Mouse (Mus musculus) hindbrain, embryonic 10.5 days (tissue): Measurements from ENCODE around the gene Gm45837. TPM values are rescaled to one million over a fixed set of nuclear protein-coding genes. Genes with fewer than 3 reads are reported as not detected.

Source experiments
- DNase-seq: peaks from one replicate; pipeline ENCODE4 v3.0.0-alpha.2; 2017; ENCODE audit warnings: low spot score
- H3K27ac ChIP-seq: fragments of 300-500 bp; sonication (generic); 2 replicates; pipeline ENCODE4 v1.5.1; 2016; ENCODE audit warnings: mild to moderate bottlenecking, moderate library complexity
- H3K27me3 ChIP-seq: fragments of 300-500 bp; sonication (generic); 2 replicates; pipeline ENCODE4 v1.6.1; 2016; ENCODE audit warnings: mild to moderate bottlenecking; ENCODE audit not compliant: poor library complexity, insufficient read depth, severe bottlenecking
- H3K36me3 ChIP-seq: fragments of 300-500 bp; sonication (generic); 2 replicates; pipeline ENCODE4 v1.6.1; 2016; ENCODE audit warnings: mild to moderate bottlenecking, moderate library complexity
- H3K4me1 ChIP-seq: fragments of 300-500 bp; sonication (generic); replicated peaks from 2 replicates; pipeline ENCODE4 v1.6.1; 2016; ENCODE audit warnings: mild to moderate bottlenecking
- H3K4me3 ChIP-seq: fragments of 300-500 bp; sonication (generic); 2 replicates; pipeline ENCODE4 v1.5.1; 2016; ENCODE audit warnings: mild to moderate bottlenecking, moderate library complexity
- H3K9me3 ChIP-seq: fragments of 300-500 bp; sonication (generic); 2 replicates; pipeline ENCODE4 v1.6.1; 2016; ENCODE audit warnings: mild to moderate bottlenecking, moderate library complexity
- WGBS: fragments of 180-500 bp; shearing (Covaris S2); methylation state at CpG from one replicate; pipeline ENCODE4 v1.1.7; 2016; 5-methylcytosine and 5-hydroxymethylcytosine counted together
- polyA plus RNA-seq: library from polyadenylated mRNA; unstranded; fragments of >200 nt; fragmentation: Nextera tagmentation; extraction: Ambion mirVana; gene quantifications from 2 replicates; pipeline ENCODE4 v1.2.1, GENCODE M21; 2016

The Gm45837 gene
- polyA plus RNA-seq, 1 experiment from 2014 or later = 1.3 TPM

DNA sequence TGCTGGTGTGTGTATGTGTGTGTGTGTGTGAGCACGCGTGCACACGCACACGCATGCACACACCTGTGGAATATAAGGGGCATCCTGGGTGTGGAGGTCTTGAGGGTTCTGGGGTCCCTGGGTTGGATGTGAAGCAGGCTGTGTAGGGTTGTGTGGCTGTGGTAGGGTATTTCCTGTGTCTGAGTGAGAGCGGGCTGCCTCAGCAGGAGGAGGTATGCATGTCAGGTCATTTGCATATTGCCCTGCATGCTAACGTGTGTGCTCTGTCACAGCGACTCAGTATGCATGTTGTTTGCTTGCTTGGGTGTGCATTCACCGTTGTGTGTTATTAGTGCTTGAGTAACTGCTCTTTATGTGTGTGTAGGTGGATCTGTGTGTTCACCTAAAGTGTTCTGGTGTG lies 12.0 kb downstream of the Gm45837 start:
- H3K9me3 ChIP-seq = no peaks in the 10 kb centered on the region
- peaks cover 20% of the 10 kb centered on the region for H3K4me1 ChIP-seq
- H3K36me3 ChIP-seq = no peaks in the 10 kb centered on the region
- no peak overlapping the region for H3K27ac ChIP-seq
- peaks cover 39% of the 10 kb centered on the region for H3K27me3 ChIP-seq
- WGBS = 83% methylated on average over 8 of the region's 8 CpGs
- H3K4me3 ChIP-seq = no peak overlapping the region
- no peak for DNase-seq

DNA sequence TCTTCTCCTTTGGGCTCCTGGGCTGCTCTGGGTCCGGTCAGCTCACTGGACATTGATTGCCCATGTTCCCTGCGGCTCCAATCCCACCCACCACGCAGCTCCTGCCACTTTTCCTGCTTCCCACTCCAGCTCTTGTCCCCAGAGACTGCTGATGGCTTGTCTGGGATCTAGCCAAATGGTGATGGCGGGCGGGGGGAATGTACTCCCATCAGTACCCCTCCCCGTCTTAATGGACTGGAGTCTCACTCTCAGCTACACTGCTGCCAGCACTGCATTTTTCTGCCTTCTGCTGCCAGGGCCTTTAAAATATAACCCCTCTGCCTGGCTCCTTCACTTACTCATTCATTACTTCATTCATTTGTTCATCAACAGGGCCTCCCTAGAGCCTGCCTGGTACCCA lies 13.3 kb downstream of the Gm45837 start:
- DNase-seq = no peak
- no peaks in the 10 kb centered on the region for H3K9me3 ChIP-seq
- 83% methylated on average over 6 of the region's 6 CpGs for WGBS
- H3K4me3 ChIP-seq = no peak overlapping the region
- H3K27me3 ChIP-seq = peaks cover 26% of the 10 kb centered on the region
- no peaks in the 10 kb centered on the region for H3K36me3 ChIP-seq
- H3K27ac ChIP-seq = no peak overlapping the region
- peaks cover 18% of the 10 kb centered on the region for H3K4me1 ChIP-seq

DNA sequence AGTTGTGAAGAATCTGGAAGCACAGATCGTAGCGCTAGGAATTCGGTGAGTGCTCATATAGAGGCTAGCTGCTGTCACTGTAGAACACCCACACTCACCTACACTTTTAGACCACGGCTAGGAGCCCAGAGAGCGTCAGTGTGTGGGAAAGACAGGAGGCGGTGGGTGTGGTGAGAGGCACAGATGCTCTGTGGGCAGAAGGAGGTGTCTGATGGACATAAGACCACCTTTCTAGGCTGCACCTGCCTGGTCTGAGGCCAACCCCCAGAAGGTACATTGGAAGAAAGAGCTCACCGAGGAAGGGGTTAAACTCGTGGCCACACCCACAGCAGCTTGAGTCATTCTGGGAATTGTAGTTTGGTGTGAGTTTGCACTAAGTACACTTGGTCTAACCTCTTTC lies 16.0 kb downstream of the Gm45837 start:
- H3K4me1 ChIP-seq = peaks cover 3% of the 10 kb centered on the region
- no peaks in the 10 kb centered on the region for H3K9me3 ChIP-seq
- DNase-seq = no peak
- H3K27ac ChIP-seq = no peak overlapping the region
- peaks cover 3% of the 10 kb centered on the region; the same call in 1 of the 2 replicates for H3K27me3 ChIP-seq
- no peaks in the 10 kb centered on the region for H3K36me3 ChIP-seq
- H3K4me3 ChIP-seq = no peak overlapping the region
- WGBS = 74% methylated on average over 8 of the region's 8 CpGs

DNA sequence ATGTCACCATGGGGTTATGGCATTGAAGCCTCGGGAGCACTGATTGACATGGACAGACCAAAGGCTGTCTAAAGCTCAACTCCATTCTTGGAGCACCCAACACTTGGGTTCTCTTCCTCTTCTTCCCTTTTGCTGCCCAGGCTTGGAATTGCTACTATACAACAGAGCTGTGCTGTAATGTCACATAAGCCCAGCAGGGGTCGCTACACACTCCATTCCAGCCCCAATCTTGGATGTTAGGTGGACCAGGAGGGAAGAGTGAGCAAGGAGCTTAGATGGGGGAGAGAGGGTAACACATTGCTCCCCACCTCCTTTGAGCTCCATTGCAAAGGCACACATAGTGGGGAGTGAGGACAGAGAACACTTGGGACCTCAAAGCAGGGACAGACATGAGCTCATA lies 17.1 kb downstream of the Gm45837 start:
- no peaks in the 10 kb centered on the region; the same call in 1 of the 2 replicates for H3K27me3 ChIP-seq
- no peaks in the 10 kb centered on the region for H3K36me3 ChIP-seq
- WGBS = 4% methylated on average over 2 of the region's 2 CpGs
- H3K4me3 ChIP-seq = no peak overlapping the region
- no peaks in the 10 kb centered on the region; the same call in none of the 2 replicates for H3K4me1 ChIP-seq
- peak; percentile 45 for DNase-seq
- H3K27ac ChIP-seq = no peak overlapping the region
- no peaks in the 10 kb centered on the region for H3K9me3 ChIP-seq

DNA sequence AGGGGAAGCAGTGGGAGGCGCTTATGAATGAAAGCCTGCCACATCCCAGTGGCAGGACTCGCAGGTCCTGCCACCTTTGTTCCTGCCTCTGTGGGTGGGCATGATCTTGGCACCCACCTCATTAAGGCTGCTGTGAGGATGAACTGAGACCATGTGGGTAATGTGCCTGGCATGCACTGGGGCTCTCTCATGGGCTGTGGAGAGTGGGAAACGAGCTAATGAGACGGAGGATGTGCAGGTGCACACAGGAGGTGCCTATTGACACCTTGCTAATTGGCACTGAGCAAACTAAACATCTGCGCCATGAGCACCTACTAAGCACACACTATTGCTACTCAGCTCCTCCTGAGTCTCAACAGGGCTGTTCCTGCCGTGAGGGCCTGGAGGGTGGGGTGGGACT lies 24.4 kb downstream of the Gm45837 start:
- Histone ChIP-seq H3K4me3 (no peak overlapping the region), H3K27ac (no peak overlapping the region), H3K36me3 (no peaks in the 10 kb centered on the region), H3K4me1 (0 out of 2 replicates have a peak, but pooled peaks cover 7% of the 10 kb centered on the region), H3K9me3 (no peaks in the 10 kb centered on the region), H3K27me3 (no peaks in the 10 kb centered on the region)
- no peak for DNase-seq
- 72% methylated on average over 6 of the region's 6 CpGs for WGBS

DNA sequence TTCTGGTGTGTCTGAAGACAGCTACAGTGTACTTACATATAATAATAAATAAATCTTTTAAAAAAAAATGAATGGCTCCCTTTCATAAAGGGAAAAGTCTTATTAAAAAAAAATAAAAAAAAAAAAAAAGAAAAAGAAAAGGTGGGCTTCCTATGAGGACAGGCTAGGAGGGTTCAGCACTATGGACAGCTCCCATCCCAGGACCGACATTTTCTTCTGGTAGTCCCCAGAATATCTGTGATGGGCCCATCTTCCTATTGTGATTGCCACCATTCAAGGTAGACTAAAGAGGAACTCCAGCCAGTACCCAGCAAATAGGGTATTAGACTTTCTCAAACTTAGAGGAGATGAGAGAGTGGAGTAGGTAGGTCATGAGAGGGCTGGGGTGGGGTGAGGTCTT lies 27.2 kb downstream of the Gm45837 start:
- DNase-seq = peak; percentile 35
- whole genome bisulfite sequencing = 24% methylated on average over 1 of the region's 1 CpGs
- peaks cover 21% of the 10 kb centered on the region; the same call in 1 of the 2 replicates for H3K4me1 ChIP-seq
- H3K27ac ChIP-seq = no peak overlapping the region
- H3K4me3 ChIP-seq = no peak overlapping the region
- H3K9me3 ChIP-seq = no peaks in the 10 kb centered on the region
- H3K36me3 ChIP-seq = no peaks in the 10 kb centered on the region
- H3K27me3 ChIP-seq = no peaks in the 10 kb centered on the region

DNA sequence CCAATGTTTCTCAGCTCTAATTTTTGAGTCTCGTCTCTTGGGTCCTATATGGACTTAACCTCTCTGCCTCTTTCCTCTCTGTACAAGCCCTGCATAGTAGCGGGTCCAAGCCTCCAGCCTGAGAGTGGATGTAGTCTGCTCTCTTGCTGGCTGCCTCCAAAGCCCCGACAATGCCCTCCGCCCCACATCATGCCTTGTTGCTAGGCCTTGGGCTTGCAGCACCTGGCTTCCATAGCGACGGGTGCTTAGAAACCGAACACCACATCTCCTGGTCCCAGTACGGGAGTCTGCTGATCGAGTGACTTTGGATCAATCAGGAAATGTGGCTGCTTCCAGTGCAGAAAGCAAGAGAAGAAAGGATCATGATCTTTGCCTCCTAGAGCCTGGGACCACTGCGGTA lies 32.4 kb downstream of the Gm45837 start:
- peak overlapping the region; percentile 2; the same call in 1 of the 2 replicates for H3K27ac ChIP-seq
- 68% methylated on average over 10 of the region's 10 CpGs for WGBS
- H3K36me3 ChIP-seq = no peaks in the 10 kb centered on the region
- H3K27me3 ChIP-seq = no peaks in the 10 kb centered on the region
- no peak for DNase-seq
- H3K9me3 ChIP-seq = no peaks in the 10 kb centered on the region
- peaks cover 26% of the 10 kb centered on the region; the same call in 1 of the 2 replicates for H3K4me1 ChIP-seq
- no peak overlapping the region for H3K4me3 ChIP-seq

DNA sequence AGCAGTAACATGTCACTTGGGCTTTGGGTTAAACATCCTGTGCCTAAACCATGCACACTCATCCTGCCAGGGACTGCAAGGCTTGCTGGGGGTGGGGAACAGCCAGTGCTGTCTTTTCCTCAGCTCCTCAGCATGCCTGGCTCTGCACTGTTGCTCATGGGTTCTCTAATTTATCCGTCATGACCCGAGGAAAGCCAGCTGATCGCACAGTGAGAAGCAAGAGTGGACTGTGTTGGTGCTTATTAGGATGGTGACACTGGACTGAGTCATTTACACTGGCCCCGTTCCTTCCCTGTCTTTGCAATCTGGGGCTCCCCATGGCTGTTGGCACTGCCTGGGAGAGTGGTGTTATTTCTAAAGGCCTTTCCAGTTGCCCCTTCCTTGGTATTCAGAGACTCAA lies 33.5 kb downstream of the Gm45837 start:
- WGBS = 83% methylated on average over 4 of the region's 4 CpGs
- Histone ChIP-seq H3K9me3 (no peaks in the 10 kb centered on the region), H3K27ac (no peak overlapping the region), H3K4me1 (peaks cover 19% of the 10 kb centered on the region; the same call in 1 of the 2 replicates), H3K36me3 (no peaks in the 10 kb centered on the region), H3K4me3 (no peak overlapping the region), H3K27me3 (no peaks in the 10 kb centered on the region)
- no peak for DNase-seq

DNA sequence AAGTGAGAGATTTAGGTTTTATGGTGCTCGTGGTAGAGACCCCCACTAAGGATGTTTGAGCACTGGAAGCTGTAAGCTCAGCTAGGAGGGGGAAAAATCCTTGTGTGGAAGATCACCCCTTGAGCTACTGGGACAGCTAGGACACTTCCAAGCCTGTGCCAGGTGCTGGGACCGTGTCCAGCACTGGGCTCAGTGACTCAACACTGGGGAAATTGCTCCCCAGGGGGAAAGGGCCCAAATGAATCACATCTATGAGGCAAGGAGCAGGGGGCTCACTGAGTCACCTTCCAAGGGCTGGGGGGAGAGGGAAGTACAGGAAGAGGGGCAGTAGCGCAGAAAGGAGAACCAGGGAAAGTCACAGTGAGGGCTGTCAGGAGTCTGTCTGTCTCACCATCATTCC lies 39.2 kb downstream of the Gm45837 start:
- H3K27ac ChIP-seq = no peak overlapping the region
- H3K4me3 ChIP-seq = no peak overlapping the region
- WGBS = 57% methylated on average over 3 of the region's 3 CpGs
- no peak for DNase-seq
- H3K4me1 ChIP-seq = peaks cover 37% of the 10 kb centered on the region
- H3K27me3 ChIP-seq = peaks cover 51% of the 10 kb centered on the region
- H3K36me3 ChIP-seq = no peaks in the 10 kb centered on the region
- no peaks in the 10 kb centered on the region for H3K9me3 ChIP-seq

DNA sequence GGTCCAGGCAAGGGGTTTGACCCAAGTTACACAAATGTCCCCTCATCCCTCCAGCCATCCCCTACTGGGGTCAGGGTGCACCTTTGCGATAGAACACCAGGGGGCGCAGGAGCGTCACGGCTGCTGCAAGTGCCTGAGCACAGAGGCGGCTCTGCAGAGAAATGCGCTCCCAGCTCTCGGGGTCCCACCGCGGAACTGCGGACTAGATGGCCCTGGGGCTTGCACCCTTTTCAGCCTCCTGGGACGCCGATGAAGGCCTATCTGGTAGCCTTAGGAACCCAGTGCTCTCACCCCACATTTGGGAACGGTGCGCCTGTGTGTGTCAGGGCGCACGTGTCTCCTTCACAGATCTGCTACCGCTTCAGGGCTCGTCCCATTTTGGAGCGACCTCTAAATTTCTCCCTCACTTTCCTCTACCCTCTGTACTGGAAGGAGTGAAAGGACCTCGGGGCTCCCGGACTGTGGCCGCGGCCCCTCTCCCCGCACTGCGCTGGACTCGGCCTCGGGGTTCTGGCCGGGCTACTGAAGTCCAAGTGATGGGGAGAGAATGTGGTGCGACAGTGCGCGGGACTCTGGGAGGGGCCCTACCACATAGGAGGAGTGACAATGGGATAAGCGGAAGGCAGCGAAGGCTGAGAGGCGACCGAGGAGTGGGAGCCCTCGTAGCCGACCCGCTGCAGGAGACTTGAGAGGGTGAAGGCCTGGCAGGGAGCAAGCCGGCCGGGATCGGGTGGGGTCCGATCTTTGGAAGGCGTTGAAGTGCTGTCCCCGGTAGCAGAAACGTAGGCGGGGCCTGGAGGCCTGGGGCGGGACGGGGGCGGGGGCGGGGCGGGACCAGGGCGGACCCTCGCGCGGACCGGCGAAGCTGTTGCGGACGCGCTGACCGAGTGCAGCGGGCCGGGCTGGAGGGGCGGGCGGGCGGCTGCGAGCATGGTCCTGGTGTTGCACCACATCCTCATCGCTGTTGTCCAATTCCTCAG lies 40.0 kb downstream of the Gm45837 start:
- Histone ChIP-seq H3K36me3 (no peaks in the 10 kb centered on the region), H3K27ac (peak overlapping the region; percentile 74), H3K4me3 (peak overlapping the region; percentile 67), H3K9me3 (no peaks in the 10 kb centered on the region), H3K4me1 (peaks cover 41% of the 10 kb centered on the region), H3K27me3 (peaks cover 59% of the 10 kb centered on the region)
- DNase-seq = peak; percentile 93
- WGBS = under 1% methylated on average over 68 of the region's 68 CpGs

DNA sequence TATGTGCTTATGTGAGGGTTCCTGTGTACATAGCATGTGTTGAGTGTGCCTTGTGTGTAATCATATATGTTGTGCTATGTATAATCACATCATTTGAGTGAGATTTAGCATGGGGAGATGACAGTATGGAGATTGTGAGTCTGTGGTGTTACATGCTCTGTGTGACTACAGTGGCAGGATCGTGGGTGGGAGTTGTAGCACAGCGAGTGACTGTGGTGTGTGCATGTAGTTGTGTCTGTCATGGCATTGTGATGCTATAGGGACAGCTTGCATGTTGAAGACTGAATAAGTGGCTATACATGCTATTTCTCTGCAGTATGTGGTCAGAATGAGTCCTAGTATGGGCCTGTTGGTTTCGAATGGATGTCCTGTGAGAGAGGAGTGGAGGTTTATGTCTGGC lies 42.0 kb downstream of the Gm45837 start:
- H3K4me3 ChIP-seq = peak overlapping the region; percentile 67
- 92% methylated on average over 3 of the region's 3 CpGs for WGBS

DNA sequence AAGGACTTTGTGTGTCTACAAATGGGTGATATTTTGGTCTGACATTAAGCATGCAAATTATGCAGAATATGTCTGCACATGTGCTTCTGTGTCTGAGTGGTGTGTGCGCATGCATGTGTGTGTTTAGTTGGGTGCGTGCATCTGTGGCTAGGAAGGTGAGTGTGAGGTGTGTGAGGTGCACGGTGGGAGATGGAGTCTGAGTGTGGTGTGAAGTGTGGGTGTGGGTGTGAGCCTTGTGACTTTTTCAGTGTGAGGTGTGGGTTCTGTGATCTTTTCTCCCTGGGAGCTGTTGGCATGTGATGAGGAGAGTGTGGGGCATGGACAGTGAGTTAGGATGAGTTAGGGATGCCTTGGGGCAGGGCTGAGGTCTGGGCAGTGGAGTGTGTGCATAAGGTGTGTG lies 42.6 kb downstream of the Gm45837 start:
- Histone ChIP-seq H3K4me3 (no peak overlapping the region; the same call in 1 of the 2 replicates), H3K9me3 (no peaks in the 10 kb centered on the region), H3K27ac (0 out of 2 replicates have a peak overlapping the region, but pooled peaks have one; percentile 31), H3K27me3 (peaks cover 74% of the 10 kb centered on the region), H3K4me1 (peaks cover 57% of the 10 kb centered on the region), H3K36me3 (no peaks in the 10 kb centered on the region)
- WGBS = 92% methylated on average over 3 of the region's 3 CpGs
- no peak for DNase-seq

More for the DNA sequence above, 42.0 kb downstream of the Gm45837 start:
- no peak for DNase-seq
- Histone ChIP-seq H3K4me1 (peaks cover 51% of the 10 kb centered on the region), H3K27ac (no peak overlapping the region), H3K36me3 (no peaks in the 10 kb centered on the region), H3K27me3 (peaks cover 68% of the 10 kb centered on the region), H3K9me3 (no peaks in the 10 kb centered on the region)

DNA sequence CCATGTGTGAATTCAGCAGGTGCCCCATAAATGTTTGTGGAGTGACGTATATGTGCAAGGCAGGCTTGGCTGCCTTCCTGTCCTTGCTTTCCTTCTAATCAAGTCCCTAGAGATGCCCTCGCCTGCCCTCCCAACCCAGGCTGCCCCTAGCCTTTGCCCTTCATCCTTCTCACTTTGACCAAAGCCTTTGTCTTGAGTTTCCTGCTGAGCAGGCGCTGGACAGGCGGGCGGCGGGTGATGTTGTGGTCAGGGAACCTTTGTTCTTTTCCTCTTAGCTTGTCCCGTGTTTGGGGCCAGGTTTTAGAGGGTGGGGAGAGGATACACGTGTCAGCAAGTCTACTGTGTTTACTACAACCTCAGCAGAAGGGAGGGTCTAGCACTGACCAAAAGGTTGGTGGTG lies 43.0 kb downstream of the Gm45837 start:
- H3K4me1 ChIP-seq = peaks cover 60% of the 10 kb centered on the region
- no peak overlapping the region; the same call in 1 of the 2 replicates for H3K4me3 ChIP-seq
- H3K9me3 ChIP-seq = no peaks in the 10 kb centered on the region
- H3K27me3 ChIP-seq = peaks cover 77% of the 10 kb centered on the region
- H3K27ac ChIP-seq = peak overlapping the region; percentile 23
- no peaks in the 10 kb centered on the region for H3K36me3 ChIP-seq
- peak; percentile 20 for DNase-seq
- WGBS = 8% methylated on average over 8 of the region's 8 CpGs
